Mouse (Mus musculus): ENCODE results near the gene Cend1. TPM values are rescaled to one million over a fixed set of nuclear protein-coding genes. Genes with fewer than 3 reads are reported as not detected.
"Not testable (repeated sequence)": the region's sequence is repeated elsewhere in the genome, so short reads cannot be mapped to it uniquely, and the experiment has no call there.

The Cend1 gene
- polyA plus RNA-seq, 1 experiment from 2014 or later = 5.2 TPM

DNA sequence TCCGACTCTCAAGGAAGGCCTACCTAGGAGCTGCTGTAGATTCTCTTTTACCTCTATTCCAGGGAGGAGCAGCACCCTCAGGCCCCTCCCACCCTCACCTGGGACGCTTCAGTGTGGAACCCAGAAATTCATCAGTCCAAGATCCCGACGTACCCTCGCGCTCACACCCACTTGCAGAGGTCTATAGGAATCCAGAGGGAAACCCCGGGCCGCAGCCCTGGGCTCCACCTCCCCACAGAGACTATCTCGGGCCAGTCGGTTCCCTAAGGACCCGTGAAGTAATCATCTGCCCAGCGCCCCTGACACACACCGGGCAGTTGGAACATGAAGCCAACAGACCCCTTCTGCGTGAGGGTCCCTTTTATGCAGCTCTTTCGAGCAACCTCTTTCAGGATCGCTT, 16.0 kb downstream of the Cend1 start:
- Histone ChIP-seq H3K4me1 (ENCODE audit: control insufficient read depth, insufficient read depth, low read length) (peaks cover 17% of the 10 kb centered on the region), H3K27me3 (ENCODE audit: control insufficient read depth, insufficient read depth, low read length) (no peaks in the 10 kb centered on the region), H3K9ac (ENCODE audit: low read length) (peak overlapping the region; percentile 89), H3K4me3 (ENCODE audit: low read length) (peak overlapping the region; percentile 80), H3K4me2 (ENCODE audit: low read depth, low read length) (peak overlapping the region; percentile 87), H3K9me3 (replicated peaks; ENCODE audit: control insufficient read depth, low read length) (no peaks in the 10 kb centered on the region), H3K36me3 (ENCODE audit: control insufficient read depth, insufficient read depth) (peaks cover 13% of the 10 kb centered on the region), H3K27ac (ENCODE audit: low read length) (peak overlapping the region; percentile 79)
- ATAC-seq (replicated peaks; ENCODE audit: extremely low read depth, insufficient read depth, low FRiP score) = 0 out of 2 replicates have a peak, but pooled peaks have one; percentile 5
- 2% methylated on average over 16 of the region's 16 CpGs for WGBS

DNA sequence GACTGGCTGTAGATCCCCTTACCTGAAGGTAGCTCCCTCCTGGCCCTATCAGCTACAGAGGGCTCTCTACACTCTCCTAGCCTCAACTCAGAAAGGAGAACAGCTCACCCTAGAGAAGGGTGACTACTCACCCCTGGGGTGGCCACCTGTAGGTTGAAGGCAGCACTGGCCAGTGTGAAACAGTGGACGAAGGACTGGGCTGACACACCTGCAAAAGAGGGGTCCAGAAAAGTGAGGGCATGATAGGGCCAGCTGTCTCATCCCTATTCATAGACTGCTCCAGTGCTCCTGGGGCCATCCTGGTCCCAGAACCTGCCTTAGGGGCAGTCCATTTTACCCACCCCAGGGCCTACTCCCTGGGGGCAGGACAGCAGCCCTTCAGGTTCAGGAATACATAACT, 17.6 kb downstream of the Cend1 start:
- no peak for ATAC-seq (replicated peaks; ENCODE audit: extremely low read depth, insufficient read depth, low FRiP score)
- WGBS = 93% methylated on average over 1 of the region's 1 CpGs
- Histone ChIP-seq H3K4me3 (ENCODE audit: low read length) (no peak overlapping the region), H3K36me3 (ENCODE audit: control insufficient read depth, insufficient read depth) (peaks cover 18% of the 10 kb centered on the region), H3K4me1 (ENCODE audit: control insufficient read depth, insufficient read depth, low read length) (peaks cover 17% of the 10 kb centered on the region), H3K4me2 (ENCODE audit: low read depth, low read length) (no peak overlapping the region), H3K9ac (ENCODE audit: low read length) (peak overlapping the region; percentile 5; the same call in 1 of the 2 replicates), H3K27ac (ENCODE audit: low read length) (no peak overlapping the region), H3K9me3 (replicated peaks; ENCODE audit: control insufficient read depth, low read length) (no peaks in the 10 kb centered on the region), H3K27me3 (ENCODE audit: control insufficient read depth, insufficient read depth, low read length) (no peaks in the 10 kb centered on the region)

DNA sequence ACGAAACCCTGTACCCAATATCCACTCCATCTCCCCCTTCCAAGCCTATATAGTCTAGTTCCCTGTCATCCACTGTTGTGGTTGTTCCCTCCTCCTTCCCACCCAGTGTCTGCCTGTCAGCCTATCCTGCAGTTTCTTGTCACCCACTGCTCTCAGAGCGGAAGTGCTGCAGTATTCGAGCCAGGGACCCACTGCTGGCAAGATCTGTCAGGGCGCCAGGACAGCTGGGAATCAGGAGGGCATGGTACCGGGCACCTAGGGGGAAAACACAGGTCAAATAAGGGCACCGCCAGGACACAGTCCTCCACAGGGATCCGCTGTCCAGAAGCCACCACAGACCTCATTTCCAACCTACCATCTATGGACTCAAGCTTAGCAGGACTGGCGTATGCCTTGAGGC, 18.7 kb downstream of the Cend1 start:
- Histone ChIP-seq H3K9ac (ENCODE audit: low read length) (no peak overlapping the region), H3K4me2 (ENCODE audit: low read depth, low read length) (no peak overlapping the region), H3K9me3 (replicated peaks; ENCODE audit: control insufficient read depth, low read length) (no peaks in the 10 kb centered on the region), H3K4me1 (ENCODE audit: control insufficient read depth, insufficient read depth, low read length) (peaks cover 17% of the 10 kb centered on the region), H3K27me3 (ENCODE audit: control insufficient read depth, insufficient read depth, low read length) (no peaks in the 10 kb centered on the region), H3K36me3 (ENCODE audit: control insufficient read depth, insufficient read depth) (peaks cover 18% of the 10 kb centered on the region), H3K27ac (ENCODE audit: low read length) (no peak overlapping the region), H3K4me3 (ENCODE audit: low read length) (no peak overlapping the region)
- WGBS = 90% methylated on average over 8 of the region's 8 CpGs
- ATAC-seq (replicated peaks; ENCODE audit: extremely low read depth, insufficient read depth, low FRiP score) = no peak

DNA sequence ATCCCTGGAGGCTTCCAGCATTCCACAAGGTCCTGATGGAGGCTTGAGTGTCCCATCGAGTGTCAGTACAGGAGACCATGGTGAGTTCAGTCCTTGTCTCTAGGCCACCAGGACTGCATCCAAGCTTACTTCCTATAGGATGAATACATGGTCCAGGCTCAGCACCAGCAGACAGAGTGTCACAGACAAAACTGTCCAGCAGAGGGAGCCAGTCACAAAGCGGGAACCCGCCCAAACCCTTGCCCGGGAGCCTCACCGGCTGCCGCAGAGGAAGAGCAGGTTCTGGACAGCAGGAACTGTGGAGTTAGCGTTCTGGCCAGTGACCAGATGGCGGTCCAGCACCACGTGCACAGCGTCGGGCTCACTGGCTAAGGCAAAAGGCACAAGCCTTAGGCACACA, 20.5 kb downstream of the Cend1 start:
- no peak overlapping the region for H3K27ac ChIP-seq (ENCODE audit: low read length)
- WGBS = 13% methylated on average over 11 of the region's 11 CpGs
- ATAC-seq (replicated peaks; ENCODE audit: extremely low read depth, insufficient read depth, low FRiP score) = peak; percentile 61
- H3K36me3 ChIP-seq (ENCODE audit: control insufficient read depth, insufficient read depth) = peaks cover 18% of the 10 kb centered on the region
- no peak overlapping the region for H3K4me2 ChIP-seq (ENCODE audit: low read depth, low read length)
- peaks cover 10% of the 10 kb centered on the region; the same call in 1 of the 2 replicates for H3K4me1 ChIP-seq (ENCODE audit: control insufficient read depth, insufficient read depth, low read length)
- no peaks in the 10 kb centered on the region for H3K9me3 ChIP-seq (replicated peaks; ENCODE audit: control insufficient read depth, low read length)
- H3K9ac ChIP-seq (ENCODE audit: low read length) = no peak overlapping the region
- no peaks in the 10 kb centered on the region for H3K27me3 ChIP-seq (ENCODE audit: control insufficient read depth, insufficient read depth, low read length)
- H3K4me3 ChIP-seq (ENCODE audit: low read length) = no peak overlapping the region

DNA sequence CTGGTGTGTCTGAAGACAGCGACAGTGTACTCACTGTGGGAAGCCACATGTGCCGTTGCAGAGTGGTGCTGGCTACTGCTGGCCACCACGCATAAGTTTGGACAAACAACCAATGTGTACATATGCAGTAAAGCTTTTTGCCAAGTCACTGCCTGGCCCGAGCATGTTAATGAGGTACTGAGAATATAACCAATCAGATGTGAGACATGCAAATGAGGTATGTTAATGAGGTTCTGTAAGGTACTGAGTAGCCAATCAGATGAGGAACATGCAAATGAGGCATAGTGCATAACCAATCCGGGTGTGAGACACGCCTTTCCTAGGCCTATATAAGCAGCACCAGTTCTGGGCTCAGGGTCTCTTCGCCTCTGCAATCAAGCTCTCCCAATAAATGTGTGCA, 21.6 kb downstream of the Cend1 start:
- not testable (repeated sequence) for H3K27ac ChIP-seq (ENCODE audit: low read length); H3K9me3 ChIP-seq (replicated peaks; ENCODE audit: control insufficient read depth, low read length); ATAC-seq (replicated peaks; ENCODE audit: extremely low read depth, insufficient read depth, low FRiP score); H3K4me2 ChIP-seq (ENCODE audit: low read depth, low read length); H3K4me1 ChIP-seq (ENCODE audit: control insufficient read depth, insufficient read depth, low read length); H3K27me3 ChIP-seq (ENCODE audit: control insufficient read depth, insufficient read depth, low read length); H3K4me3 ChIP-seq (ENCODE audit: low read length); H3K9ac ChIP-seq (ENCODE audit: low read length)
- 95% methylated on average over 7 of the region's 7 CpGs for WGBS
- H3K36me3 ChIP-seq (ENCODE audit: control insufficient read depth, insufficient read depth) = peaks cover 18% of the 10 kb centered on the region

DNA sequence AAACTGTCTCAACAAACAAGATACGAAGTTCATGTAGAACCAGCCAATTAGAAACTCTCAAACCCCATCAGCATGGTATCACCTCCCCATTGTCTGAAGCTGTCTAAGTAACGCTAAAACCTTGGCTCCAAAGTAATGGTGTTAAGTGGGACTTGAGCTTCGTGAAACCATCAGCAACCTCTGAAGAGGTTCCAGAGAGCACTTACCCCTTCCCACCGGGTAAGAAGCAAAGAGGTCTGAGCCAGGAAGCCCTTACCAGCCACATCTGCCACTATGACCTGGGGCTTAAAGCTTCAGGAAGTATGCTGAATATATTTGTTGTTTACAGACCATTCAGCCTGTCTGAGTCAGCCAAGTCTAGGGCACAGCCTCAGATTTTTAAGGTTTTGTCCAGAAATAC, 23.8 kb downstream of the Cend1 start:
- no peak for ATAC-seq (replicated peaks; ENCODE audit: extremely low read depth, insufficient read depth, low FRiP score)
- Histone ChIP-seq H3K27me3 (ENCODE audit: control insufficient read depth, insufficient read depth, low read length) (no peaks in the 10 kb centered on the region), H3K9ac (ENCODE audit: low read length) (no peak overlapping the region), H3K27ac (ENCODE audit: low read length) (no peak overlapping the region), H3K9me3 (replicated peaks; ENCODE audit: control insufficient read depth, low read length) (no peaks in the 10 kb centered on the region), H3K4me3 (ENCODE audit: low read length) (no peak overlapping the region), H3K4me1 (ENCODE audit: control insufficient read depth, insufficient read depth, low read length) (peaks cover 4% of the 10 kb centered on the region; the same call in 1 of the 2 replicates), H3K36me3 (ENCODE audit: control insufficient read depth, insufficient read depth) (peaks cover 31% of the 10 kb centered on the region), H3K4me2 (ENCODE audit: low read depth, low read length) (no peak overlapping the region)
- 75% methylated on average over 4 of the region's 4 CpGs for WGBS

DNA sequence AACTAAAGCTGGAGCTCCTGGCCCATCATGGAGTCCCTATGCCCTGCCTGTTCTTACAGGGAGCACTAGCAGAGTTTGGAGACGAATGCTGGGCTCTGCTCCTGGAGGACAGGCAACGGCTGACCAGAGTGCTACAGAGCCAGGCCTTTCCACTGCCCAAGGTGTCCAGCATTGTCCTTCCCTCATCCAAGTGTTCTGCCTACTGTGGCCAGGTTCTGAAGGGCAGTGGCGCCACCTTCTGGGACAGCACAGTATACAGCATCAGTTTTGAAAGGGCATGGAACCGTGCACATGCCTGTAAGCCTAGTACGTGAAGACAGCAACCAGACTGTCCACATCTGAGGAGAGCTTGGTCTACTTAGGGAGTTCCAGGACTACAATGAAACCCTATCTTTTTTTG, 26.0 kb downstream of the Cend1 start:
- H3K27ac ChIP-seq (ENCODE audit: low read length) = no peak overlapping the region
- H3K9ac ChIP-seq (ENCODE audit: low read length) = no peak overlapping the region
- 43% methylated on average over 5 of the region's 5 CpGs for WGBS
- no peak for ATAC-seq (replicated peaks; ENCODE audit: extremely low read depth, insufficient read depth, low FRiP score)
- H3K4me2 ChIP-seq (ENCODE audit: low read depth, low read length) = no peak overlapping the region
- no peaks in the 10 kb centered on the region for H3K4me1 ChIP-seq (ENCODE audit: control insufficient read depth, insufficient read depth, low read length)
- H3K27me3 ChIP-seq (ENCODE audit: control insufficient read depth, insufficient read depth, low read length) = no peaks in the 10 kb centered on the region
- peaks cover 40% of the 10 kb centered on the region for H3K36me3 ChIP-seq (ENCODE audit: control insufficient read depth, insufficient read depth)
- no peaks in the 10 kb centered on the region for H3K9me3 ChIP-seq (replicated peaks; ENCODE audit: control insufficient read depth, low read length)
- H3K4me3 ChIP-seq (ENCODE audit: low read length) = no peak overlapping the region

DNA sequence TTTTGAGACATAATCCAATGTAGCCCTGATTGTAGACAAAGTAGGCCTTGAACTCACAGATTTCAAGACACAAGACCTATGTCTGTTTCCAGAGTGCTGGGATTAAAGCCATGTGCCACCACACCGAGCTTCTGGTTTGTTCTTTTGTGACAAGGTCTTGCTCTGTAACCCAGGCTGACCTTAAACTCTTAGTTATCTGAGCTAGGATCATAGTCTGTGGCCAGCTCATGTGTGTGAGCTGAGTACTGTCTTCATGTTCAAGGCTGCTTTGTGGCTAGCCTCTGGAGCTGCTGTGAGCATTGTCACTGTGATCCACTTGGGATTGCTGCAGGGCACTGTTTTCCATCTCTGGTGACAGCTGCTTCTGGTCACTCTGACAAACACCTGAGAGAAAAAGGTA, 33.9 kb downstream of the Cend1 start:
- WGBS = 83% methylated on average over 1 of the region's 1 CpGs
- Histone ChIP-seq H3K36me3 (ENCODE audit: control insufficient read depth, insufficient read depth) (peaks cover 29% of the 10 kb centered on the region), H3K27me3 (ENCODE audit: control insufficient read depth, insufficient read depth, low read length) (no peaks in the 10 kb centered on the region), H3K4me1 (ENCODE audit: control insufficient read depth, insufficient read depth, low read length) (peaks cover 12% of the 10 kb centered on the region), H3K27ac (ENCODE audit: low read length) (no peak overlapping the region), H3K9me3 (replicated peaks; ENCODE audit: control insufficient read depth, low read length) (no peaks in the 10 kb centered on the region), H3K4me2 (ENCODE audit: low read depth, low read length) (no peak overlapping the region), H3K4me3 (ENCODE audit: low read length) (no peak overlapping the region), H3K9ac (ENCODE audit: low read length) (no peak overlapping the region)
- ATAC-seq (replicated peaks; ENCODE audit: extremely low read depth, insufficient read depth, low FRiP score) = no peak

DNA sequence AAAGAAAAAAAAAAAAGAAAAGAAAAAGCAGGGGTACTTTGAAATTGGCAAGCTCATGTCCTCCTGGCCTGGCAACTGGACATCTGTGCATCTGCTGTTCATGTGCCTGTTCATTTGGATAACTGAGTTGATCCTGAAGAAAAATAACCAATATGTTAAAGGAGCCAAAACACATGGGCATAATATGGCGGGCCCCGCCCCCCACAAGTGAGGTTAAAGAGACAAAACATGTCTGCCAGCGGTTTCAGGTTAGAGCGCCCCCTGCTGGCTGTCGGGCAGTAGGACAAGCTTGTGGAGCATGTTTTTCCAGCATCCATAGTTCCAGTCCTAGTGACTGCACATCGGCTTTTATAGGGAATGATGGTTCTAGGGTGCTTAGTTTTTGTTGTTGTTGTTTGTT, 34.5 kb downstream of the Cend1 start:
- no peak overlapping the region for H3K9ac ChIP-seq (ENCODE audit: low read length)
- no peak overlapping the region for H3K4me3 ChIP-seq (ENCODE audit: low read length)
- ATAC-seq (replicated peaks; ENCODE audit: extremely low read depth, insufficient read depth, low FRiP score) = no peak
- no peak overlapping the region for H3K27ac ChIP-seq (ENCODE audit: low read length)
- H3K4me1 ChIP-seq (ENCODE audit: control insufficient read depth, insufficient read depth, low read length) = peaks cover 12% of the 10 kb centered on the region
- WGBS = 29% methylated on average over 6 of the region's 6 CpGs
- H3K36me3 ChIP-seq (ENCODE audit: control insufficient read depth, insufficient read depth) = peaks cover 24% of the 10 kb centered on the region
- H3K9me3 ChIP-seq (replicated peaks; ENCODE audit: control insufficient read depth, low read length) = no peaks in the 10 kb centered on the region
- H3K27me3 ChIP-seq (ENCODE audit: control insufficient read depth, insufficient read depth, low read length) = no peaks in the 10 kb centered on the region
- no peak overlapping the region for H3K4me2 ChIP-seq (ENCODE audit: low read depth, low read length)

DNA sequence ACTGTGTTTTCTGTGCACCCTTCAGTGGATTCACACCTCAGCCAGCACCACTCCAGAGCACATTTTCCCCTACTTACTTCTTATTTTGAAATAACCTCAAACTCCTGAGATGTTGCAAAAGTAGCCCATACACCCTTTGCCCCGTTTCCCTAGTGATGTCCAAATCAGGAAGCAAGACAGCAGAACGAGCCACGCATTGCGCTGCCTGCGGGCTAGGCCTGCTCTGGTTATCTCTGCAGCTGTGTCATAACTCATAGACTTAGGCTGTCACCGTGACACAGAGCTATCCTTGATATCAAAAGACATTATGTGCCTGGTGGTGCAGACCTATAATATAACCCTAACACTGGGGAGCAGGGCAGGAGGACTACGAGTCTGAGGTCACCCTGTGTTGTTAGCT, 35.1 kb downstream of the Cend1 start:
- Histone ChIP-seq H3K9me3 (replicated peaks; ENCODE audit: control insufficient read depth, low read length) (no peaks in the 10 kb centered on the region), H3K4me2 (ENCODE audit: low read depth, low read length) (no peak overlapping the region), H3K9ac (ENCODE audit: low read length) (no peak overlapping the region), H3K4me1 (ENCODE audit: control insufficient read depth, insufficient read depth, low read length) (peaks cover 12% of the 10 kb centered on the region), H3K27me3 (ENCODE audit: control insufficient read depth, insufficient read depth, low read length) (no peaks in the 10 kb centered on the region), H3K27ac (ENCODE audit: low read length) (no peak overlapping the region), H3K36me3 (ENCODE audit: control insufficient read depth, insufficient read depth) (peaks cover 19% of the 10 kb centered on the region), H3K4me3 (ENCODE audit: low read length) (no peak overlapping the region)
- ATAC-seq (replicated peaks; ENCODE audit: extremely low read depth, insufficient read depth, low FRiP score) = no peak
- WGBS = 74% methylated on average over 7 of the region's 7 CpGs

All from heart, embryonic 16.5 days (tissue).